Mouse (Mus musculus): ENCODE data around the gene Skap1.
"Not testable (repeated sequence)": the region's sequence is repeated elsewhere in the genome, so short reads cannot be mapped to it uniquely, and the experiment has no call there.

DNA sequence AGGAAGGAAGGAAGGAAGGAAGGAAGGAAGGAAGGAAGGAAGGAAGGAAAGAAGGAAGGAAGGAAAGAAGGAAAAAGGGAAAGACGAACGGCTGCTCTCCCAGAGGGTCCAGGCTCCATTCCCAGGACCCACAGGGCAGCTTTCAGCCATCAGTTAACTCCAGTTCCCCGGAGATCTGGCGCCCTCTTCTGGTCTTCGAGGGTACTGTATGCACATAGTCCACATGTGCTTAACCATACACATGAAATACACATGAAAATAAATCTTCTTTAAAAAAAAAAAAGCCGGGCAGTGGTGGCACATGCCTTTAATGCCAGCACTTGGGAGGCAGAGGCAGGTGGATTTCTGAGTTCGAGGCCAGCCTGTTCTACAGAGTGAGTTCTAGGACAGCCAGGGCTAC is 320.5 kb downstream of the Skap1 start:
- peak; percentile 71 for TF ChIP-seq CTCF (IDR thresholded peaks at IDR 0.05; ENCODE audit: low read depth, low read length)
- TF ChIP-seq EP300 (IDR thresholded peaks at IDR 0.05; ENCODE audit: insufficient read depth, low read depth, low read length); POLR2A (IDR thresholded peaks at IDR 0.05; ENCODE audit: insufficient read depth, low read length): not testable (repeated sequence)

Measured in ES-Bruce4 (cell line).